Mouse (Mus musculus): Measurements from ENCODE around the gene Capzb.

Capzb gene

GRCm38 (mm10) chr4:139305521-139305920 is 112.8 kb downstream of the Capzb start:
- DNase-seq (ENCODE audit: low read depth, low spot score) = no peak

GRCm38 (mm10) chr4:139307916-139308315 is 115.2 kb downstream of the Capzb start:
- DNase-seq (ENCODE audit: low read depth, low spot score) = no peak

GRCm38 (mm10) chr4:139309651-139310050 is 117.0 kb downstream of the Capzb start:
- no peak for DNase-seq (ENCODE audit: low read depth, low spot score)

- DNase-seq (ENCODE audit: low read depth, low spot score) = peak; percentile 88
These were observed 117.6 kb downstream of the Capzb start, which contains the start of the genes Pqlc2 and Akr7a5 for GRCm38 (mm10) chr4:139310171-139310898. TSS of gene Pqlc2 (minus strand) at chr4:139310708. TSS of gene Akr7a5 (plus strand) at chr4:139310744.

- DNase-seq (ENCODE audit: low read depth, low spot score) = no peak
These were observed 118.4 kb downstream of the Capzb start for GRCm38 (mm10) chr4:139310899-139311701.

- no peak for DNase-seq (ENCODE audit: low read depth, low spot score)
These were observed 119.0 kb downstream of the Capzb start for GRCm38 (mm10) chr4:139311707-139312106.

GRCm38 (mm10) chr4:139312632-139313031 is 119.9 kb downstream of the Capzb start:
- DNase-seq (ENCODE audit: low read depth, low spot score) = no peak

GRCm38 (mm10) chr4:139318449-139318848 is 125.8 kb downstream of the Capzb start:
- no peak for DNase-seq (ENCODE audit: low read depth, low spot score)

- no peak for DNase-seq (ENCODE audit: low read depth, low spot score)
These were observed 127.0 kb downstream of the Capzb start for GRCm38 (mm10) chr4:139319740-139320139.

- peak; percentile 90 for DNase-seq (ENCODE audit: low read depth, low spot score)
These were observed 137.9 kb downstream of the Capzb start for GRCm38 (mm10) chr4:139330605-139331004.

GRCm38 (mm10) chr4:139334631-139335295 is 142.1 kb downstream of the Capzb start:
- no peak for DNase-seq (ENCODE audit: low read depth, low spot score)

- peak; percentile 60 for DNase-seq (ENCODE audit: low read depth, low spot score)
These were observed 142.8 kb downstream of the Capzb start for GRCm38 (mm10) chr4:139335507-139335906.

- DNase-seq (ENCODE audit: low read depth, low spot score) = peak; percentile 87
These were observed 144.3 kb downstream of the Capzb start for GRCm38 (mm10) chr4:139336822-139337483.

- DNase-seq (ENCODE audit: low read depth, low spot score) = no peak
These were observed 145.4 kb downstream of the Capzb start for GRCm38 (mm10) chr4:139338145-139338544.

GRCm38 (mm10) chr4:139340835-139341234 is 148.1 kb downstream of the Capzb start:
- DNase-seq (ENCODE audit: low read depth, low spot score) = no peak

All from c-Kit-negative CD71-positive TER-119-positive erythroid progenitor cells, embryonic 14.5 days (primary cell).